Mouse (Mus musculus) retina, embryonic 14.5 days (tissue): ENCODE measurements at regions not wholly inside any gene's neighbourhood (a gene's known extent, or its start where the extent isn't known, plus 50 kb on each side); places are given as distances from the start of the nearest gene placed in this dataset.
A peak's percentile ranks its signal among the peaks of the same experiment; 100 is the strongest.
"Not testable (repeated sequence)": the region's sequence is repeated elsewhere in the genome, so short reads cannot be mapped to it uniquely, and the experiment has no call there.

Experiments
- DNase-seq: peaks from one replicate; pipeline ENCODE4 v3.0.0-alpha.2; 2015; ENCODE audit warnings: low spot score

GRCm38 (mm10) chr14:36155757-36156156 is 61.0 kb downstream of the 4930474N05Rik start:
- no peak for DNase-seq

GRCm38 (mm10) chr14:36156175-36156574 is 61.5 kb downstream of the 4930474N05Rik start:
- no peak for DNase-seq

GRCm38 (mm10) chr14:36183701-36184100 is 89.0 kb downstream of the 4930474N05Rik start:
- no peak for DNase-seq

GRCm38 (mm10) chr14:36196517-36196916 is 101.8 kb downstream of the 4930474N05Rik start:
- DNase-seq, result peak; percentile 53

- DNase-seq, result no peak
These were observed 103.7 kb downstream of the 4930474N05Rik start for GRCm38 (mm10) chr14:36198396-36198795.

DNA sequence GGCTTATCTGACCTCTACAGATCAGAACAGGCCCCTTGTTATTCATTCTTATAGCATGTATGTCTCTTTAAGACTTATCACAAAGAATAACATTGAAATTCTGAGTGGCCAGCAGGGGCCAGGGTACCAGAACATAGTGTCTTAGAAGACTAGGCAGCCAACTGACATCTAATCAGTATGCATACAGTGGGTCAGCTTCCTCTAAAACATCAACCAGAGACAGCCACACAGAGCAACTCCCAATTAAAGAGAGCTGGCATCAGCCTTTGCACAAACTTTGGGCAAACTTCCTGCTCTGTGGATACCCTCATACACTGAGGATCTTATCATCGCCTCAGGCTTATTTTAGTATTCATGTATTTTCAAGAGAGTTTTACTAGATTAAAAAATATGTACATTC is 109.1 kb downstream of the 4930474N05Rik start:
- no peak for DNase-seq

GRCm38 (mm10) chr14:36212830-36213229 is 118.1 kb downstream of the 4930474N05Rik start:
- peak; percentile 78 for DNase-seq

DNA sequence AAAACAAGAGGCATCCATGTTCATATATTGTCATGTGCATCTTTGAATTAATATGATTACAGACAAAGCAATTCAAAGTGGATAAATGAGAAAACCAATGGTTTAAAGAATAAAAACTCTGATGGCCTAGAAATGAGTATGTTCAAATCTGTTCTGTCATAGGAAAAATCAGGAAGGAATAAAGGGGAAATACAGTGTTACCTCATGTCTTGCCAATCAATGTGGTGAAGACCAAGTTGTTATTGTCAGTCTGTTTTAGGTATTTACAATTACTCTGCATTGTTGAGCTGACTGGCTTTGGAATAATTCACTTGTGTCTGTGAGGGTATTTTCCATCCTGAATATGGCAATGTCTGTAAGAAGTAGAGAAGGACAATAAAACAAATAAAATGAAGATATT is 151.1 kb downstream of the 4930474N05Rik start:
- no peak for DNase-seq

DNA sequence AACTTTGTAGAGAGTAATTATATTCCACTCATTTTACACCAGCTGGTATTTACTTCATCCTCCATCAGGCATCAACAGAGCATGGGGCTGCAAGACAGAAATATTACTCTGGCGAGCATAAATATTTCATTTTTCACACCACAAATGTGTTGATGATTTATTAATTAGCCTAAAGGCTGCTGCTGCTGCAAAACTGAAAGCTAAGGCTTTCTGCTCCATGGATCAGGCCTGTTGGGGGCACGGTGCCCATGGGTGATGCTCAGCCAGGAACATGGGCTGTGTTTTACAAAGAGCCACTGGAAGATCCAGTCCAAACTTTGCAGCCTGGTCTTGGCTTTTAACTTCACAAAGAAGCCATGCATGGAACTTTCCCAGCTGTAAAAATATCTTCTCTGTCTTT is 167.4 kb downstream of the 4930474N05Rik start:
- DNase-seq, result peak; percentile 24

GRCm38 (mm10) chr14:36283825-36284414 is 189.2 kb downstream of the 4930474N05Rik start:
- DNase-seq, result no peak

- DNase-seq, result no peak
These were observed 194.1 kb downstream of the 4930474N05Rik start for GRCm38 (mm10) chr14:36288697-36289286.

DNA sequence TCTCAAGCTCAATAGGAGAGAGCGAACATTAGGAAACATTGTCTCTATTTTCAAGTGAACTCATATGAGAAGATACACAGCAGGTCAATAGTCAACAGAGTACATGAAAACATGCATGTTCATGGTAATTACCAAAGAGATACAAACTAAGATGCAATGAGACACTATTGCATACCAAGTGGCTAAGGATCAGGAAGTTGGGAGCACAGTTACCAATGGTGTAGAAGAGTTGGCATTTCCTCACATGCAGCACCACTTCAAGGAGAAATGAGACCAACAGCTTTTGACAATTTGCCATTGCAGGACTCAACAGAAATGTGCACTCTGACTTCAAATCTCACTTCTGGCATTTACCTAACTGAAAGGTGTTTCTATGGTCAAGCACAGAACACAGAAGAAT is 215.6 kb downstream of the 4930474N05Rik start:
- DNase-seq, result no peak

DNA sequence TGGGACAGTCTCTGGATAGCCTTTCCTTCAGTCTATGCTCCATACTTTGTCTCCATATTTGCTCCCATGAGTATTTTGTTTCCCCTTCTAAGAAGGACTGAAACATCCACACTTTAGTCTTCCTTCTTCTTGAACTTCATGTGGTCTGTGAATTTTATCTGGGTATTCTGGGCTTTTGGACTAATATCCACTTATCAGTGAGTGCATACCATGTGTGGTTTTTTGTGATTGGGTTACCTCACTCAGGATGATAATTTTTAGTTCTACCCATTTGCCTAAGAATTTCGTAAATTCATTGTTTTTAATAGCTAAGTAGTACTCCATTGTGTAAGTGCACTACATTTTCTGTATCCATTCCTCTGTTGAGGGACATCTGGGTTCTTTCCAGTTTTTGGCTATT is 220.0 kb downstream of the 4930474N05Rik start:
- DNase-seq, result not testable (repeated sequence)

DNA sequence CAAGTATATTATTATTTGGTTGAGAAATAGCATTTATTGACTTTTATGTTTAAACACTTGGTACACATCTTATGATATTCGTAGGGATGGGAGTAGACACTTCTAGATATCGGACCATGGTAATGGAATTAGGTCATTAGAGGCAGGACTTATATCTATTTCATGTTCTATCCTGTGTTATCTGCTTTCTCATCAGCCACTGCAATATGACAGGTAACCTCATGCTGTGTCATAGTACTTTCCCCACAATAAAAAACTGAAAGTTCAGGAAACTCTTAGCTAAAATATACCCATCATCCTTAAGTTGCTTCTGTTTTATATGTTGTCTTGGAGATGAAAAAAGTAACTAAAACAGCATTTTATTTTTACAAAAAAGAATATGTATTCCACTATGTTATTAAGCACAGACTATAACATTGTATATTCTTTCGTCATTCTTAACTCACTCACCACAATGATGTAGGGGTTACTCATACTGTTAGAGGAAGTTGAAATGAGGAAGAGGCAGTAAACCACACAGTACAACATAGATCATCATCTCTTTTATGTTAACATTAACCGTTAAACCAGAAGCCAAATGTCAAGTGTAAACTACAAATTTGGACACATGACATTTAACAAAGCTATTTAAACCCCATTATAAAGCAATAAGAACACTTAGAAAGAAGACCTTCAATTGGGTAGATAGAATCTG is 221.8 kb downstream of the 4930474N05Rik start:
- no peak for DNase-seq

GRCm38 (mm10) chr14:36328258-36328891 is 233.7 kb downstream of the 4930474N05Rik start:
- DNase-seq, result no peak

- DNase-seq, result no peak
These were observed 246.1 kb downstream of the 4930474N05Rik start for GRCm38 (mm10) chr14:36340832-36341231.
